Mouse (Mus musculus): ENCODE results near the gene Gba.

- TF ChIP-seq CHD2 (IDR thresholded peaks at IDR 0.05; ENCODE audit: low read length) = no peak
- no peak for TF ChIP-seq CTCF (conservative IDR thresholded peaks at IDR 0.05 in 1 of 2, IDR thresholded peaks at IDR 0.05 in 1 of 2; ENCODE audit: low read depth in 2 of 2, low read length in 2 of 2)
- TF ChIP-seq IRF4 (IDR thresholded peaks at IDR 0.05; ENCODE audit: low read depth, low read length) = no peak
- no peak for TF ChIP-seq SIN3A (IDR thresholded peaks at IDR 0.05; ENCODE audit: low read length)
- TF ChIP-seq MAX (IDR thresholded peaks at IDR 0.05; ENCODE audit: low read length) = no peak
- no peak for TF ChIP-seq NELFE (IDR thresholded peaks at IDR 0.05; ENCODE audit: low read depth, low read length)
- no peak for TF ChIP-seq KAT2A (IDR thresholded peaks at IDR 0.05; ENCODE audit: insufficient replicate concordance, low read length)
These were observed 5.4 kb downstream of the Gba start for GRCm38 (mm10) chr3:89208075-89208657.

Measured in CH12.LX (cell line).